8 mouse cellular contexts compared by ENCODE assay signal in genomic region chrX:21088983-21089866, GRCm38 (mm10). TPM values are rescaled to one million over a fixed set of nuclear protein-coding genes. Genes with fewer than 3 reads are reported as not detected.
DNase-seq lines count a peak whose midpoint lies in the region; ATAC-seq and TF ChIP-seq lines count a peak whose summit lies in the region.

Gene Zfp300 (minus strand): TSS chrX:21089527.

- H3K9ac ChIP-seq in forebrain, embryonic 14.5 days (ENCODE audit: low read length): peak within 1 kb of the TSS; percentile 62
- H3K9ac ChIP-seq in liver, embryonic 14.5 days (replicated peaks): no peak within 1 kb of the TSS
- H3K9ac ChIP-seq in stomach, postnatal 0 days (ENCODE audit: low read length): peak within 1 kb of the TSS; percentile 41

- no peaks in the 10 kb centered on the region for H3K9me3 ChIP-seq in E14TG2a.4 (ENCODE audit: low read length)
- no peaks in the 10 kb centered on the region for H3K9me3 ChIP-seq in forebrain, embryonic 14.5 days (replicated peaks; ENCODE audit: control insufficient read depth, low read length)
- H3K9me3 ChIP-seq in liver, embryonic 14.5 days (ENCODE audit: control insufficient read depth, low read length): no peaks in the 10 kb centered on the region
- H3K9me3 ChIP-seq in stomach, postnatal 0 days (ENCODE audit: control insufficient read depth, low read length): no peaks in the 10 kb centered on the region

- no peak for TF ChIP-seq CTCF in E14TG2a.4 (conservative IDR thresholded peaks at IDR 0.05; ENCODE audit: low read length)
- TF ChIP-seq CTCF in liver, embryonic 14.5 days (IDR thresholded peaks at IDR 0.05; ENCODE audit: low read depth): no peak
- TF ChIP-seq CTCF in stomach, postnatal 0 days (IDR thresholded peaks at IDR 0.05; ENCODE audit: low read depth): no peak

- 29% methylated on average over 27 of the region's 27 CpGs for WGBS in forebrain, embryonic 14.5 days
- WGBS in liver, embryonic 14.5 days (ENCODE audit: insufficient replicate concordance): 14% methylated on average over 27 of the region's 27 CpGs
- WGBS in stomach, postnatal 0 days: 23% methylated on average over 27 of the region's 27 CpGs

- peak within 1 kb of the TSS; percentile 73 for H3K4me3 ChIP-seq in E14TG2a.4 (replicated peaks; ENCODE audit: low read length)
- H3K4me3 ChIP-seq in forebrain, embryonic 14.5 days (ENCODE audit: low read depth, low read length): peak within 1 kb of the TSS; percentile 36
- peak within 1 kb of the TSS; percentile 43 to 63 for H3K4me3 ChIP-seq in liver, embryonic 14.5 days (ENCODE audit: insufficient read depth in 1 of 2, low read depth in 2 of 2, low read length in 2 of 2)
- H3K4me3 ChIP-seq in stomach, postnatal 0 days (ENCODE audit: low read depth, low read length): peak within 1 kb of the TSS; percentile 42

- H3K36me3 ChIP-seq in E14TG2a.4 (ENCODE audit: insufficient read depth, low read length): no peaks in the 10 kb centered on the region
- H3K36me3 ChIP-seq in forebrain, embryonic 14.5 days (ENCODE audit: control insufficient read depth, insufficient read depth, low read length): no peaks in the 10 kb centered on the region
- no peaks in the 10 kb centered on the region for H3K36me3 ChIP-seq in liver, embryonic 14.5 days (replicated peaks; ENCODE audit: control insufficient read depth, insufficient read depth, low read depth)
- no peaks in the 10 kb centered on the region for H3K36me3 ChIP-seq in stomach, postnatal 0 days (ENCODE audit: control insufficient read depth, insufficient read depth, low read length)

- H3K4me2 ChIP-seq in forebrain, embryonic 14.5 days (ENCODE audit: low read length): peak within 1 kb of the TSS; percentile 48
- peak within 1 kb of the TSS; percentile 64 for H3K4me2 ChIP-seq in liver, embryonic 14.5 days (ENCODE audit: low read depth)
- H3K4me2 ChIP-seq in stomach, postnatal 0 days (replicated peaks; ENCODE audit: low read depth): peak within 1 kb of the TSS; percentile 50

- ATAC-seq in forebrain, embryonic 14.5 days: peak; percentile 92
- no peak for ATAC-seq in liver, embryonic 14.5 days (ENCODE audit: insufficient read depth)
- peak; percentile 71; the same call in 1 of the 2 replicates for ATAC-seq in stomach, postnatal 0 days (ENCODE audit: low FRiP score, low TSS enrichment)

- intact Hi-C loops in heart, postnatal 14 days (cut with DNase I): no loop called here

- H3K27me3 ChIP-seq in E14TG2a.4 (ENCODE audit: insufficient read depth, low read length): no peaks in the 10 kb centered on the region
- no peaks in the 10 kb centered on the region for H3K27me3 ChIP-seq in forebrain, embryonic 14.5 days (replicated peaks; ENCODE audit: control insufficient read depth, insufficient read depth, low read length)
- no peaks in the 10 kb centered on the region for H3K27me3 ChIP-seq in liver, embryonic 14.5 days (ENCODE audit: control insufficient read depth, insufficient read depth, low read length)
- no peaks in the 10 kb centered on the region for H3K27me3 ChIP-seq in stomach, postnatal 0 days (ENCODE audit: control insufficient read depth, insufficient read depth, low read length)

- no peaks in the 10 kb centered on the region; the same call in 1 of the 2 replicates for H3K4me1 ChIP-seq in E14TG2a.4 (replicated peaks; ENCODE audit: low read depth, low read length)
- H3K4me1 ChIP-seq in forebrain, embryonic 14.5 days (ENCODE audit: control insufficient read depth, insufficient read depth, low read length): no peaks in the 10 kb centered on the region
- no peaks in the 10 kb centered on the region for H3K4me1 ChIP-seq in liver, embryonic 14.5 days (replicated peaks; ENCODE audit: control insufficient read depth in 2 of 2, insufficient read depth in 2 of 2, low read length in 1 of 2)
- H3K4me1 ChIP-seq in stomach, postnatal 0 days (replicated peaks; ENCODE audit: control insufficient read depth, insufficient read depth): no peaks in the 10 kb centered on the region

- H3K27ac ChIP-seq in forebrain, embryonic 14.5 days (ENCODE audit: low read depth, low read length): peak within 1 kb of the TSS; percentile 80
- H3K27ac ChIP-seq in liver, embryonic 14.5 days: no peak within 1 kb of the TSS
- H3K27ac ChIP-seq in stomach, postnatal 0 days (replicated peaks): peak within 1 kb of the TSS; percentile 67

- peak; percentile 42 for DNase-seq in c-Kit-positive CD71-positive TER-119-positive erythroid progenitor cells, embryonic 14.5 days (ENCODE audit: low spot score)
- DNase-seq in forebrain, embryonic 14.5 days (ENCODE audit: low spot score): peak; percentile 87
- peak; percentile 63 to 65 for DNase-seq in heart, postnatal 14 days
- DNase-seq in kidney, postnatal 4 days: peak; percentile 67 to 81
- peak; percentile 7 to 23 (median 12) for DNase-seq in liver, embryonic 14.5 days (ENCODE audit: low read depth in 3 of 3, low spot score in 3 of 3)
- peak; percentile 51 for DNase-seq in neural tube, embryonic 10.5 days (ENCODE audit: extremely low spot score, low spot score)
- DNase-seq in stomach, postnatal 0 days (ENCODE audit: low spot score): peak; percentile 32

- TF ChIP-seq EP300 in liver, embryonic 14.5 days (IDR thresholded peaks at IDR 0.05; ENCODE audit: low read depth): no peak
- no peak for TF ChIP-seq EP300 in stomach, postnatal 0 days (optimal IDR thresholded peaks at IDR 0.05)

RNA-seq across cellular contexts. Expression of gene Zfp300, which starts in this region (rescaled TPM):
- polyA plus RNA-seq in forebrain, embryonic 14.5 days (2014; fragmentation: Nextera tagmentation; extraction: Ambion mirVana): 3.0 and 4.7 TPM in 2 replicates
- under 1 TPM; 0.32 to 0.65 TPM for total RNA-seq in heart, postnatal 14 days (2021)
- 0.01 and 0.02 TPM in 2 replicates for polyA plus RNA-seq in liver, embryonic 14.5 days (2012; rRNA removed)
- 0.05 and 0.14 TPM in 2 replicates for polyA plus RNA-seq in liver, embryonic 14.5 days (2014; fragmentation: Nextera tagmentation; extraction: Ambion mirVana)
- 0.40 and 0.58 TPM in 2 replicates for polyA plus RNA-seq in stomach, postnatal 0 days (2015; fragmentation: Nextera tagmentation; extraction: Ambion mirVana)

Comparison
In these comparisons a context has a peak if more than half of its experiments do, and no peak if none do; other contexts are left out.
1. Peak in DNase-seq in heart, postnatal 14 days; RNA of the gene not detected or under 1 TPM.
2. Peak in DNase-seq, H3K4me3 ChIP-seq and H3K4me2 ChIP-seq in liver, embryonic 14.5 days; RNA of the gene not detected or under 1 TPM.
3. Peak in DNase-seq, ATAC-seq, H3K4me3 ChIP-seq, H3K27ac ChIP-seq, H3K9ac ChIP-seq and H3K4me2 ChIP-seq in stomach, postnatal 0 days; RNA of the gene not detected or under 1 TPM.
4. DNase-seq: peak in every context shown above with its lines; median percentile 87 in forebrain, embryonic 14.5 days; 74 in kidney, postnatal 4 days; 64 in heart, postnatal 14 days; 51 in neural tube, embryonic 10.5 days; 42 in c-Kit-positive CD71-positive TER-119-positive erythroid progenitor cells, embryonic 14.5 days; 32 in stomach, postnatal 0 days; 12 in liver, embryonic 14.5 days.